Mouse (Mus musculus) embryonic facial prominence, embryonic 12.5 days (tissue): Measurements from ENCODE around the gene Gm17606. TPM values are rescaled to one million over a fixed set of nuclear protein-coding genes. Genes with fewer than 3 reads are reported as not detected.

Experiments used
- ATAC-seq: fragments of 200-750 bp; cut with Nextera tagmentation; 2 replicates; pipeline ENCODE4 v1.8.0; 2017; ENCODE audit not compliant: insufficient number of reproducible peaks, insufficient read depth, low FRiP score, low TSS enrichment
- H3K27ac ChIP-seq: fragments of 300-500 bp; sonication (generic); 2 replicates; pipeline ENCODE4 v1.5.1; 2016; ENCODE audit warnings: mild to moderate bottlenecking
- H3K27me3 ChIP-seq: fragments of 300-500 bp; sonication (generic); 2 replicates; pipeline ENCODE4 v1.6.1; 2016; ENCODE audit warnings: mild to moderate bottlenecking, moderate library complexity
- H3K36me3 ChIP-seq: fragments of 300-500 bp; sonication (generic); 2 replicates; pipeline ENCODE4 v1.6.1; 2016; ENCODE audit warnings: mild to moderate bottlenecking
- H3K4me1 ChIP-seq: fragments of 300-500 bp; sonication (generic); 2 replicates; pipeline ENCODE4 v1.6.1; 2016
- H3K4me2 ChIP-seq: fragments of 300-500 bp; sonication (generic); replicated peaks from 2 replicates; pipeline ENCODE4 v1.6.1; 2016; ENCODE audit warnings: mild to moderate bottlenecking, moderate library complexity
- H3K4me3 ChIP-seq: fragments of 300-500 bp; sonication (generic); 2 replicates; pipeline ENCODE4 v1.5.1; 2016; ENCODE audit warnings: mild to moderate bottlenecking
- H3K9ac ChIP-seq: fragments of 300-500 bp; sonication (generic); 2 replicates; pipeline ENCODE4 v1.6.1; 2016; ENCODE audit warnings: mild to moderate bottlenecking, moderate library complexity
- H3K9me3 ChIP-seq: fragments of 300-500 bp; sonication (generic); 2 replicates; pipeline ENCODE4 v1.6.1; 2016; ENCODE audit warnings: mild to moderate bottlenecking, moderate library complexity
- WGBS: fragments of 180-500 bp; shearing (Covaris S2); methylation state at CpG from one replicate; pipeline ENCODE4 v1.1.7; 2016; 5-methylcytosine and 5-hydroxymethylcytosine counted together
- polyA plus RNA-seq: library from polyadenylated mRNA; unstranded; fragments of >200 nt; fragmentation: Nextera tagmentation; extraction: Ambion mirVana; gene quantifications from 2 replicates; pipeline ENCODE4 v1.2.1, GENCODE M21; 2016

The Gm17606 gene
- polyA plus RNA-seq, 1 experiment from 2014 or later = 1.1 TPM

- no peak overlapping the region for H3K4me3 ChIP-seq
- 87% methylated on average over 2 of the region's 2 CpGs for WGBS
- no peak overlapping the region; the same call in 1 of the 2 replicates for H3K9ac ChIP-seq
- ATAC-seq = no peak
- H3K9me3 ChIP-seq = no peaks in the 10 kb centered on the region
- peaks cover 69% of the 10 kb centered on the region for H3K36me3 ChIP-seq
- H3K4me1 ChIP-seq = peaks cover 24% of the 10 kb centered on the region
- H3K27me3 ChIP-seq = no peaks in the 10 kb centered on the region
- H3K27ac ChIP-seq = no peak overlapping the region
- no peak overlapping the region for H3K4me2 ChIP-seq
Observed at GRCm38 (mm10) chr14:54643011-54643410, 2.3 kb downstream of the Gm17606 start.

GRCm38 (mm10) chr14:54644294-54644693 lies 3.5 kb downstream of the Gm17606 start:
- no peaks in the 10 kb centered on the region for H3K27me3 ChIP-seq
- ATAC-seq = no peak
- H3K9ac ChIP-seq = no peak overlapping the region
- WGBS = 88% methylated on average over 9 of the region's 9 CpGs
- H3K36me3 ChIP-seq = peaks cover 70% of the 10 kb centered on the region
- H3K4me3 ChIP-seq = no peak overlapping the region
- H3K4me2 ChIP-seq = no peak overlapping the region
- H3K27ac ChIP-seq = no peak overlapping the region
- no peaks in the 10 kb centered on the region for H3K9me3 ChIP-seq
- peaks cover 19% of the 10 kb centered on the region for H3K4me1 ChIP-seq

GRCm38 (mm10) chr14:54646455-54646854 lies 5.7 kb downstream of the Gm17606 start:
- ATAC-seq = no peak
- WGBS = 94% methylated on average over 17 of the region's 17 CpGs

GRCm38 (mm10) chr14:54646898-54647636 lies 6.3 kb downstream of the Gm17606 start:
- 92% methylated on average over 8 of the region's 8 CpGs for WGBS
- no peak overlapping the region for H3K4me2 ChIP-seq
- H3K36me3 ChIP-seq = peaks cover 91% of the 10 kb centered on the region

More at GRCm38 (mm10) chr14:54646455-54646854, 5.7 kb downstream of the Gm17606 start:
- Histone ChIP-seq H3K9me3 (no peaks in the 10 kb centered on the region), H3K9ac (no peak overlapping the region), H3K4me1 (peaks cover 18% of the 10 kb centered on the region), H3K27me3 (no peaks in the 10 kb centered on the region), H3K4me2 (no peak overlapping the region), H3K36me3 (peaks cover 89% of the 10 kb centered on the region), H3K27ac (no peak overlapping the region), H3K4me3 (no peak overlapping the region)

GRCm38 (mm10) chr14:54647900-54648299 lies 7.1 kb downstream of the Gm17606 start:
- H3K36me3 ChIP-seq = peaks cover 83% of the 10 kb centered on the region
- 86% methylated on average over 4 of the region's 4 CpGs for WGBS

More at GRCm38 (mm10) chr14:54646898-54647636, 6.3 kb downstream of the Gm17606 start:
- no peak overlapping the region for H3K27ac ChIP-seq
- no peak overlapping the region for H3K4me3 ChIP-seq
- no peaks in the 10 kb centered on the region for H3K9me3 ChIP-seq
- H3K9ac ChIP-seq = no peak overlapping the region
- H3K4me1 ChIP-seq = peaks cover 20% of the 10 kb centered on the region
- no peak for ATAC-seq
- no peaks in the 10 kb centered on the region for H3K27me3 ChIP-seq

GRCm38 (mm10) chr14:54650621-54651454 lies 10.1 kb downstream of the Gm17606 start:
- WGBS = 64% methylated on average over 23 of the region's 23 CpGs
- Histone ChIP-seq H3K27me3 (no peaks in the 10 kb centered on the region), H3K4me2 (peak overlapping the region; percentile 12; the same call in 1 of the 2 replicates), H3K27ac (0 out of 2 replicates have a peak overlapping the region, but pooled peaks have one; percentile 17), H3K9ac (no peak overlapping the region), H3K36me3 (peaks cover 72% of the 10 kb centered on the region), H3K4me1 (peaks cover 35% of the 10 kb centered on the region), H3K4me3 (peak overlapping the region; percentile 11; the same call in 1 of the 2 replicates), H3K9me3 (no peaks in the 10 kb centered on the region)
- no peak; the same call in 1 of the 2 replicates for ATAC-seq

More at GRCm38 (mm10) chr14:54647900-54648299, 7.1 kb downstream of the Gm17606 start:
- Histone ChIP-seq H3K9ac (no peak overlapping the region), H3K27ac (no peak overlapping the region), H3K4me3 (no peak overlapping the region), H3K27me3 (no peaks in the 10 kb centered on the region), H3K4me1 (peaks cover 27% of the 10 kb centered on the region), H3K4me2 (no peak overlapping the region), H3K9me3 (no peaks in the 10 kb centered on the region)
- ATAC-seq = no peak

GRCm38 (mm10) chr14:54651556-54651955 lies 10.8 kb downstream of the Gm17606 start:
- Histone ChIP-seq H3K4me1 (peaks cover 35% of the 10 kb centered on the region), H3K27me3 (no peaks in the 10 kb centered on the region), H3K9me3 (no peaks in the 10 kb centered on the region), H3K27ac (0 out of 2 replicates have a peak overlapping the region, but pooled peaks have one; percentile 17), H3K9ac (peak overlapping the region; percentile 24; the same call in 1 of the 2 replicates), H3K4me3 (no peak overlapping the region), H3K36me3 (peaks cover 72% of the 10 kb centered on the region), H3K4me2 (peak overlapping the region; percentile 80)
- ATAC-seq = no peak
- 80% methylated on average over 4 of the region's 4 CpGs for WGBS

- peak overlapping the region; percentile 82 for H3K9ac ChIP-seq
- H3K27me3 ChIP-seq = no peaks in the 10 kb centered on the region
- ATAC-seq = no peak
- H3K4me2 ChIP-seq = peak overlapping the region; percentile 80
- H3K36me3 ChIP-seq = peaks cover 70% of the 10 kb centered on the region
- peaks cover 35% of the 10 kb centered on the region for H3K4me1 ChIP-seq
- H3K27ac ChIP-seq = peak overlapping the region; percentile 86
- peak overlapping the region; percentile 68 for H3K4me3 ChIP-seq
- 0% methylated on average over 7 of the region's 7 CpGs for WGBS
- H3K9me3 ChIP-seq = no peaks in the 10 kb centered on the region
Observed at GRCm38 (mm10) chr14:54652787-54653186, 12.0 kb downstream of the Gm17606 start.

GRCm38 (mm10) chr14:54653496-54653895 lies 12.7 kb downstream of the Gm17606 start:
- ATAC-seq = peak; percentile 78; the same call in 1 of the 2 replicates
- H3K4me3 ChIP-seq = peak overlapping the region; percentile 68
- H3K4me1 ChIP-seq = peaks cover 35% of the 10 kb centered on the region
- H3K36me3 ChIP-seq = peaks cover 70% of the 10 kb centered on the region
- H3K9ac ChIP-seq = peak overlapping the region; percentile 82
- H3K27ac ChIP-seq = peak overlapping the region; percentile 86
- no peaks in the 10 kb centered on the region for H3K9me3 ChIP-seq
- peak overlapping the region; percentile 80 for H3K4me2 ChIP-seq
- under 1% methylated on average over 12 of the region's 12 CpGs for WGBS
- H3K27me3 ChIP-seq = no peaks in the 10 kb centered on the region

- no peak for ATAC-seq
- Histone ChIP-seq H3K27me3 (no peaks in the 10 kb centered on the region), H3K9ac (no peak overlapping the region), H3K4me2 (no peak overlapping the region), H3K27ac (no peak overlapping the region), H3K4me3 (no peak overlapping the region), H3K9me3 (no peaks in the 10 kb centered on the region), H3K36me3 (peaks cover 91% of the 10 kb centered on the region), H3K4me1 (no peaks in the 10 kb centered on the region)
- WGBS = 81% methylated on average over 2 of the region's 2 CpGs
Observed at GRCm38 (mm10) chr14:54660009-54660408, 19.3 kb downstream of the Gm17606 start.

GRCm38 (mm10) chr14:54664477-54665222 lies 23.9 kb downstream of the Gm17606 start:
- peaks cover 94% of the 10 kb centered on the region for H3K36me3 ChIP-seq
- no peak overlapping the region for H3K9ac ChIP-seq
- no peaks in the 10 kb centered on the region for H3K9me3 ChIP-seq
- H3K4me3 ChIP-seq = no peak overlapping the region
- H3K4me2 ChIP-seq = no peak overlapping the region
- 87% methylated on average over 10 of the region's 10 CpGs for WGBS
- no peaks in the 10 kb centered on the region for H3K4me1 ChIP-seq
- no peak for ATAC-seq
- H3K27ac ChIP-seq = no peak overlapping the region
- no peaks in the 10 kb centered on the region for H3K27me3 ChIP-seq
